Mouse (Mus musculus) CH12.LX (cell line): ENCODE results near the gene Plekha8. TPM values are rescaled to one million over a fixed set of nuclear protein-coding genes. Genes with fewer than 3 reads are reported as not detected.

Experiments used
- DNase-seq: peaks from one replicate; pipeline ENCODE4 v3.0.0-alpha.2; 2013; ENCODE audit errors: extremely low read depth
- H3K27ac ChIP-seq: 2 replicates; pipeline ENCODE4 v1.5.1; 2012; ENCODE audit warnings: low read depth, mild to moderate bottlenecking, control low read depth, moderate library complexity; ENCODE audit not compliant: insufficient read depth
- H3K27me3 ChIP-seq: replicated peaks from 2 replicates; pipeline ENCODE3; 2012; ENCODE audit warnings: inconsistent platforms
- H3K36me3 ChIP-seq, 2 experiments: replicated peaks in 1 of 2; 2 replicates each; pipeline versions ENCODE3 to v1.6.1; 2012; ENCODE audit warnings: inconsistent platforms in 1 of 2, low read length in 1 of 2, mild to moderate bottlenecking in 1 of 2, mixed read lengths in 1 of 2, moderate library complexity in 1 of 2; ENCODE audit not compliant: control insufficient read depth in 1 of 2, insufficient read depth in 1 of 2
- H3K4me1 ChIP-seq, 2 experiments: 2 replicates each; pipeline ENCODE4 v1.6.1; 2012; ENCODE audit warnings: inconsistent platforms in 1 of 2, moderate library complexity in 1 of 2; ENCODE audit not compliant: insufficient read depth in 2 of 2, control insufficient read depth in 1 of 2
- H3K4me2 ChIP-seq: 2 replicates; pipeline ENCODE4 v1.6.1; 2012; ENCODE audit warnings: low read depth, mild to moderate bottlenecking, control low read depth; ENCODE audit not compliant: poor library complexity, insufficient read depth, severe bottlenecking
- H3K4me3 ChIP-seq, 3 experiments: fragments of 150-350 bp in 1 of 3; sonication (generic) in 1 of 3; replicated peaks in 1 of 3; 2 replicates each; pipeline versions ENCODE3 to v1.5.1; 2011 to 2012; ENCODE audit warnings: low read depth in 2 of 3, low read length in 2 of 3, mild to moderate bottlenecking in 2 of 3, moderate library complexity in 2 of 3, control low read depth in 1 of 3, improper control_type of control experiment in 1 of 3, inconsistent platforms in 1 of 3, mixed read lengths in 1 of 3; ENCODE audit not compliant: poor library complexity in 1 of 3
- H3K79me2 ChIP-seq: replicated peaks from 2 replicates; pipeline ENCODE4 v1.6.1; 2012; ENCODE audit warnings: mild to moderate bottlenecking, moderate library complexity; ENCODE audit not compliant: control insufficient read depth, poor library complexity, insufficient read depth, severe bottlenecking; ENCODE audit errors: extremely low read depth
- H3K9ac ChIP-seq: 2 replicates; pipeline ENCODE4 v1.6.1; 2012; ENCODE audit warnings: low read depth, mild to moderate bottlenecking, control low read depth, moderate library complexity; ENCODE audit not compliant: insufficient read depth
- H3K9me3 ChIP-seq: replicated peaks from 2 replicates; pipeline ENCODE3; 2012; ENCODE audit warnings: low read length, inconsistent platforms, mixed read lengths
- CTCF ChIP-seq, 2 experiments: IDR thresholded peaks in 1 of 2; conservative IDR thresholded peaks in 1 of 2; 2 replicates each; pipeline ENCODE4 v1.5.1; 2011 to 2012; ENCODE audit warnings: low read depth in 2 of 2, low read length in 2 of 2, improper control_type of control experiment in 1 of 2, inconsistent platforms in 1 of 2, mild to moderate bottlenecking in 1 of 2, moderate library complexity in 1 of 2
- ELF1 ChIP-seq: IDR thresholded peaks from 2 replicates; pipeline ENCODE4 v1.6.1; 2014; ENCODE audit warnings: low read depth, mild to moderate bottlenecking, inconsistent platforms, low read length, improper control_type of control experiment
- ETS1 ChIP-seq: conservative IDR thresholded peaks from 2 replicates; pipeline ENCODE4 v1.6.1; 2012; ENCODE audit warnings: low read depth, mild to moderate bottlenecking, inconsistent platforms, low read length, improper control_type of control experiment, moderate library complexity
- HCFC1 ChIP-seq: IDR thresholded peaks from 2 replicates; pipeline ENCODE4 v1.6.1; 2012; ENCODE audit warnings: low read depth, mild to moderate bottlenecking, inconsistent platforms, low read length, improper control_type of control experiment
- IRF4 ChIP-seq: IDR thresholded peaks from 2 replicates; pipeline ENCODE4 v1.6.1; 2014; ENCODE audit warnings: low read depth, mild to moderate bottlenecking, inconsistent platforms, low read length, improper control_type of control experiment
- JUN ChIP-seq: IDR thresholded peaks from 2 replicates; pipeline ENCODE4 v1.6.1; 2011; ENCODE audit warnings: low read depth, mild to moderate bottlenecking, low read length, improper control_type of control experiment, moderate library complexity; ENCODE audit not compliant: insufficient read depth
- JUND ChIP-seq: conservative IDR thresholded peaks from 2 replicates; pipeline ENCODE4 v1.6.1; 2011; ENCODE audit warnings: low read depth, low read length, improper control_type of control experiment
- KAT2A ChIP-seq: IDR thresholded peaks from 2 replicates; pipeline ENCODE4 v1.6.1; 2012; ENCODE audit warnings: low read length, improper control_type of control experiment, inconsistent platforms; ENCODE audit not compliant: insufficient replicate concordance
- MAFK ChIP-seq: IDR thresholded peaks from 2 replicates; pipeline ENCODE4 v1.6.1; 2011; ENCODE audit warnings: low read length, improper control_type of control experiment; ENCODE audit not compliant: insufficient replicate concordance
- MAZ ChIP-seq: IDR thresholded peaks from 2 replicates; pipeline ENCODE4 v1.6.1; 2012; ENCODE audit warnings: low read depth, mild to moderate bottlenecking, inconsistent platforms, low read length, improper control_type of control experiment, moderate library complexity
- MEF2A ChIP-seq: IDR thresholded peaks from 2 replicates; pipeline ENCODE4 v1.6.1; 2014; ENCODE audit warnings: low read depth, mild to moderate bottlenecking, inconsistent platforms, low read length, improper control_type of control experiment, borderline replicate concordance
- NELFE ChIP-seq: IDR thresholded peaks from 2 replicates; pipeline ENCODE4 v1.6.1; 2011; ENCODE audit warnings: low read depth, low read length, improper control_type of control experiment
- PAX5 ChIP-seq: IDR thresholded peaks from 2 replicates; pipeline ENCODE4 v1.6.1; 2012; ENCODE audit warnings: low read length, inconsistent platforms, mixed read lengths
- POLR2AphosphoS2 ChIP-seq: IDR thresholded peaks from 2 replicates; pipeline ENCODE4 v1.6.1; 2011; ENCODE audit warnings: low read depth, low read length, improper control_type of control experiment
- SIN3A ChIP-seq: IDR thresholded peaks from 2 replicates; pipeline ENCODE4 v1.6.1; 2012; ENCODE audit warnings: low read length, improper control_type of control experiment, inconsistent platforms
- SMC3 ChIP-seq: IDR thresholded peaks from 2 replicates; pipeline ENCODE4 v1.6.1; 2011; ENCODE audit warnings: low read depth, low read length, improper control_type of control experiment
- UBTF ChIP-seq: IDR thresholded peaks from 2 replicates; pipeline ENCODE4 v1.6.1; 2012; ENCODE audit warnings: low read depth, mild to moderate bottlenecking, inconsistent platforms, low read length, improper control_type of control experiment, moderate library complexity
- USF1 ChIP-seq: IDR thresholded peaks from 2 replicates; pipeline ENCODE4 v1.6.1; 2014; ENCODE audit warnings: low read depth, mild to moderate bottlenecking, inconsistent platforms, low read length, improper control_type of control experiment
- ZKSCAN1 ChIP-seq: IDR thresholded peaks from 2 replicates; pipeline ENCODE4 v1.6.1; 2012; ENCODE audit warnings: low read depth, inconsistent platforms, low read length, improper control_type of control experiment, borderline replicate concordance
- ZMIZ1 ChIP-seq: IDR thresholded peaks from 2 replicates; pipeline ENCODE4 v1.6.1; 2012; ENCODE audit warnings: low read depth, mild to moderate bottlenecking, inconsistent platforms, low read length, improper control_type of control experiment
- ZNF384 ChIP-seq: IDR thresholded peaks from 2 replicates; pipeline ENCODE4 v1.6.1; 2012; ENCODE audit warnings: low read depth, low read length, improper control_type of control experiment, inconsistent platforms
- dilution Hi-C: fragments of 300-500 bp; cut with MboI; formaldehyde crosslinking; loops from 2 replicates; pipeline ENCODE4 v1.14.3; 2020; ENCODE audit warnings: low sequenced_read_pairs; ENCODE audit not compliant: extremely low pct_unique_long_range_greater_than_20kb, extremely low pct_ligation_motif_present
- in situ Hi-C: fragments of 300-500 bp; cut with MboI; formaldehyde crosslinking; loops from 3 replicates; pipeline ENCODE4 v1.14.3; 2019; ENCODE audit warnings: low sequenced_read_pairs, low pct_ligation_motif_present, low pct_unique_long_range_greater_than_20kb, mixed read lengths
- polyA plus RNA-seq: library from polyadenylated mRNA; unstranded; fragments of >175 nt; gene quantifications from 2 replicates; pipeline ENCODE4 v1.2.1, GENCODE M21; 2012; ENCODE audit warnings: low read depth; ENCODE audit not compliant: insufficient read length
- total RNA-seq, 2 experiments: library from RNA; depleted of rRNA; stranded (reverse); fragments of 300-350 nt in 1 of 2; fragments of >200 nt in 1 of 2; gene quantifications; 2 replicates each; pipeline ENCODE4 v1.2.3; 2012 to 2014

Gene Plekha8
- total and polyA plus RNA-seq, 3 experiments = 5.8 to 10.2 (median 9.8) TPM

- Histone ChIP-seq H3K4me1 (no peaks in the 10 kb centered on the region), H3K27ac (no peak overlapping the region), H3K27me3 (peaks cover 12% of the 10 kb centered on the region), H3K36me3 (no peaks in the 10 kb centered on the region), H3K79me2 (no peaks in the 10 kb centered on the region), H3K9me3 (peaks cover 5% of the 10 kb centered on the region), H3K4me3 (no peak overlapping the region), H3K4me2 (no peak overlapping the region), H3K9ac (no peak overlapping the region)
- DNase-seq = no peak
- in situ Hi-C loops (no loop called here), dilution Hi-C loops (no loop called here)
- no peak for TF ChIP-seq JUN
- no peak for TF ChIP-seq HCFC1
- TF ChIP-seq ZMIZ1 = no peak
- no peak for TF ChIP-seq USF1
- no peak for TF ChIP-seq UBTF
- TF ChIP-seq CTCF (conservative IDR thresholded peaks at IDR 0.05 in 1 of 2, IDR thresholded peaks at IDR 0.05 in 1 of 2; ENCODE audit: low read depth in 2 of 2, low read length in 2 of 2) = no peak
- TF ChIP-seq KAT2A = no peak
- TF ChIP-seq NELFE = no peak
- no peak for TF ChIP-seq ZKSCAN1
- no peak for TF ChIP-seq MAFK
- TF ChIP-seq ELF1 = no peak
- no peak for TF ChIP-seq IRF4
- no peak for TF ChIP-seq ZNF384
- TF ChIP-seq SIN3A = no peak
- TF ChIP-seq SMC3 = no peak
- TF ChIP-seq ETS1 = no peak
- TF ChIP-seq POLR2AphosphoS2 = no peak
- TF ChIP-seq PAX5 = no peak
Measured at GRCm38 (mm10) chr6:54672901-54673300, 78.0 kb downstream of the Plekha8 start.

DNA sequence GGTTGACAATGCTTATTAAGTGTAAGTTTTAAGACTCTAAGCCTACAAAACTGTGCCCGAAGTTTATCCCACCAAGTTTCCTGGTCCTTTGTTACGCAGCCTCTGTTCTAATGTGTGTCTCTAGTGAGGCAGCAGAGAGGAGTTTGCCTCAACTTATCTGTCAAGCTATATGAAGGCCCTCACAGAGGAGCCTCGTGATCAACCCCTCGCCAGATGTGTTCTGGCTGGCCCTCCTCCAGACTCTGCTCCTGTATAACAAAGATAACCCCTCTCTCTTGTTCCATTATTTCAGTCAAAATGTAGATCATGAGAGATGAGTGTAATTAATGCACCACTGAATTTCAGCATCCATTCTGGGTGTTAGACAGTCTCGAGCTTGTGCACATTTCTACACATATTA, 84.8 kb downstream of the Plekha8 start:
- TF ChIP-seq NELFE (no peak), MEF2A (no peak), HCFC1 (no peak), JUND (no peak), IRF4 (no peak), MAZ (no peak)
- DNase-seq = no peak
- Histone ChIP-seq H3K4me2 (no peak overlapping the region), H3K4me1 (peaks cover 4 to 12% of the 10 kb centered on the region in 2 experiments), H3K79me2 (no peaks in the 10 kb centered on the region), H3K4me3 (no peak overlapping the region), H3K36me3 (no peaks in the 10 kb centered on the region), H3K9me3 (no peaks in the 10 kb centered on the region), H3K27ac (no peak overlapping the region), H3K9ac (no peak overlapping the region), H3K27me3 (peaks cover 61% of the 10 kb centered on the region)
- in situ Hi-C loops = no loop called here
- dilution Hi-C loops = no loop called here
